Comparison of ENCODE assay signal across 14 mouse cellular contexts in the genomic region with DNA sequence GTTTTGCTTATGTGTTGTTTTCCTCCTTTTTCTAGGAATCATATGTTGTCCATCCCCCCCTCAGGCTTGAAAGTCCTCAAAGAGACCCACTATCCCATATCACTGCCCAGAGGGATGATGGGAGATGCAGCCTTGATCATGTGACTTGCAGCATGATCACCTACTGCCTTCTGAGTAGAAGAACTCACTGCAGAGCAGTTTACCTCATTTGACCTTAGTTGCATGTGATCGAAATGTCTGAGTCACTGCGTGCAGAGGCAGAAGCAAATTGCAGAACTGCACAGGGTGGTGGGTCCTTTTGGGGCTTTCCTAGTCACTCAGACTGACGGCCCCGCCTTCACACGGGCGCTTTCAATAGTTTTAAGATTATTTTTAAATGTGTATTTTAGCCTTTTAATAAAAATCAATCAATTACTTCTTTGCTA.
DNase-seq lines count a peak whose midpoint lies in the region; ATAC-seq and TF ChIP-seq lines count a peak whose summit lies in the region.
"Had no signal": no experiment of that assay in that cellular context is flagged by ENCODE, and none has a peak within 500 bp of the region (broad histone marks: within the 10 kb centered on the region; RNA-seq: fewer than 3 reads in every experiment).

No protein-coding gene starts in this region.

- peaks cover 49% of the 10 kb centered on the region for H3K4me1 ChIP-seq in cerebellum, adult 2 months (ENCODE audit: control insufficient read depth, insufficient read depth, low read length)
- peaks cover 14 to 32% of the 10 kb centered on the region in 2 experiments for H3K4me1 ChIP-seq in MEL (ENCODE audit: control insufficient read depth in 1 of 2, insufficient read depth in 2 of 2, low read length in 2 of 2)
- H3K4me1 ChIP-seq in midbrain, embryonic 10.5 days: no peaks in the 10 kb centered on the region; the same call in 1 of the 2 replicates
- H3K4me1 ChIP-seq in heart, embryonic 10.5 days: peaks cover 12% of the 10 kb centered on the region
- H3K4me1 ChIP-seq: stomach, embryonic 15.5 days had no signal

- no peak overlapping the region for H3K4me3 ChIP-seq in cerebellum, adult 2 months (replicated peaks; ENCODE audit: insufficient read depth, low read depth, low read length)
- peak overlapping the region; percentile 19 to 29 for H3K4me3 ChIP-seq in MEL (ENCODE audit: control insufficient read depth in 1 of 2, insufficient read depth in 1 of 2, low read depth in 2 of 2, low read length in 2 of 2)
- H3K4me3 ChIP-seq in midbrain, embryonic 10.5 days: no peak overlapping the region
- no peak overlapping the region for H3K4me3 ChIP-seq in heart, embryonic 10.5 days
- H3K4me3 ChIP-seq: embryonic facial prominence, embryonic 15.5 days; forebrain, embryonic 13.5 days; heart, embryonic 12.5 days; limb, embryonic 12.5 days; stomach, embryonic 15.5 days had no signal

- peak overlapping the region; percentile 43; the same call in 1 of the 2 replicates for H3K27ac ChIP-seq in cerebellum, adult 2 months (ENCODE audit: insufficient read depth, low read length)
- H3K27ac ChIP-seq in MEL (ENCODE audit: control insufficient read depth, low read depth, low read length): peak overlapping the region; percentile 98
- no peak overlapping the region for H3K27ac ChIP-seq in midbrain, embryonic 10.5 days (replicated peaks)
- H3K27ac ChIP-seq in heart, embryonic 10.5 days: no peak overlapping the region
- H3K27ac ChIP-seq: forebrain, embryonic 13.5 days; limb, embryonic 12.5 days; stomach, embryonic 15.5 days had no signal

- no peak for DNase-seq in cerebellum, adult 2 months
- no peak for DNase-seq in cerebellum, postnatal 25 days
- peak; percentile 93 for DNase-seq in MEL (ENCODE audit: low read depth, low spot score)
- DNase-seq in natural killer cell, adult 2 months (ENCODE audit: low spot score in 2 of 2): peak; percentile 19 to 64
- DNase-seq in Muller cell, postnatal 12 days (ENCODE audit: inconsistent ontology term): no peak
- no peak for DNase-seq in midbrain, embryonic 10.5 days (ENCODE audit: low spot score)
- DNase-seq in heart, embryonic 10.5 days (ENCODE audit: low spot score): no peak

- TF ChIP-seq POLR2A in cerebellum, adult 2 months (IDR thresholded peaks at IDR 0.05; ENCODE audit: borderline replicate concordance, insufficient read depth, low read length): no peak
- TF ChIP-seq POLR2A in MEL (IDR thresholded peaks at IDR 0.05; ENCODE audit: control insufficient read depth in 1 of 2, insufficient read depth in 1 of 2, low read depth in 1 of 2, low read length in 2 of 2, poor library complexity in 1 of 2): peak in 1 of 2 experiments; percentile 70; a peak in 2 of 4 replicates

- peak; percentile 68 for ATAC-seq in granulocyte monocyte progenitor cell, adult 5-6 weeks (replicated peaks; ENCODE audit: poor library complexity, severe bottlenecking)
- ATAC-seq: forebrain, embryonic 13.5 days had no signal

- peaks cover 4% of the 10 kb centered on the region; the same call in 1 of the 2 replicates for H3K79me2 ChIP-seq in MEL (ENCODE audit: control insufficient read depth, insufficient read depth, low read length, poor library complexity)

- 81% methylated on average over 6 of the region's 6 CpGs for WGBS in cerebellum, adult 2 months
- 95% methylated on average over 6 of the region's 6 CpGs for WGBS in midbrain, embryonic 10.5 days
- 97% methylated on average over 6 of the region's 6 CpGs for WGBS in heart, embryonic 10.5 days

- H3K27me3 ChIP-seq in cerebellum, adult 2 months (ENCODE audit: control insufficient read depth, insufficient read depth, low read length): no peaks in the 10 kb centered on the region
- no peaks in the 10 kb centered on the region for H3K27me3 ChIP-seq in MEL (ENCODE audit: control insufficient read depth in 1 of 2, insufficient read depth in 2 of 2, low read length in 2 of 2)
- H3K27me3 ChIP-seq in midbrain, embryonic 10.5 days (ENCODE audit: low read depth, poor library complexity, severe bottlenecking): no peaks in the 10 kb centered on the region
- H3K27me3 ChIP-seq in heart, embryonic 10.5 days (ENCODE audit: insufficient read depth, poor library complexity, severe bottlenecking): no peaks in the 10 kb centered on the region
- H3K27me3 ChIP-seq: embryonic facial prominence, embryonic 15.5 days; forebrain, embryonic 13.5 days; heart, embryonic 12.5 days; limb, embryonic 12.5 days; stomach, embryonic 15.5 days had no signal

- TF ChIP-seq EP300 in MEL (IDR thresholded peaks at IDR 0.05; ENCODE audit: low read depth in 1 of 2, low read length in 2 of 2): peak; percentile 73 to 75; a peak in 3 of 4 replicates

- no peak for TF ChIP-seq CTCF in cerebellum, adult 2 months (IDR thresholded peaks at IDR 0.05; ENCODE audit: borderline replicate concordance, insufficient read depth, low read depth, low read length)
- TF ChIP-seq CTCF in MEL (IDR thresholded peaks at IDR 0.05 in 2 of 3, conservative IDR thresholded peaks at IDR 0.05 in 1 of 3; ENCODE audit: control insufficient read depth in 1 of 3, insufficient read depth in 1 of 3, low read depth in 2 of 3, low read length in 3 of 3, poor library complexity in 1 of 3, severe bottlenecking in 1 of 3): no peak

- H3K9ac ChIP-seq in MEL (ENCODE audit: control insufficient read depth, low read depth, low read length, poor library complexity, severe bottlenecking): peak overlapping the region; percentile 74
- H3K9ac ChIP-seq: embryonic facial prominence, embryonic 15.5 days; forebrain, embryonic 13.5 days; heart, embryonic 12.5 days; limb, embryonic 12.5 days; lung, embryonic 14.5 days; stomach, embryonic 15.5 days had no signal

- peaks cover 0 to 19% of the 10 kb centered on the region in 2 experiments; a peak in 2 of 4 replicates for H3K36me3 ChIP-seq in MEL (ENCODE audit: control insufficient read depth in 1 of 2, insufficient read depth in 2 of 2, low read length in 2 of 2)
- H3K36me3 ChIP-seq in midbrain, embryonic 10.5 days: peaks cover 79% of the 10 kb centered on the region
- H3K36me3 ChIP-seq in heart, embryonic 10.5 days: peaks cover 61% of the 10 kb centered on the region

- no peaks in the 10 kb centered on the region for H3K9me3 ChIP-seq in MEL (replicated peaks; ENCODE audit: insufficient read depth, low read length)
- no peaks in the 10 kb centered on the region for H3K9me3 ChIP-seq in midbrain, embryonic 10.5 days (replicated peaks)
- no peaks in the 10 kb centered on the region for H3K9me3 ChIP-seq in heart, embryonic 10.5 days
- H3K9me3 ChIP-seq: embryonic facial prominence, embryonic 15.5 days; forebrain, embryonic 13.5 days; heart, embryonic 12.5 days; limb, embryonic 12.5 days; stomach, embryonic 15.5 days had no signal

- no peak for TF ChIP-seq RAD21 in MEL (IDR thresholded peaks at IDR 0.05; ENCODE audit: low read depth, low read length)

TF ChIP-seq in MEL, 35 proteins besides CTCF, POLR2A, EP300 and RAD21 (continues in another document):
- TF ChIP-seq ZKSCAN1 (IDR thresholded peaks at IDR 0.05; ENCODE audit: low read depth, low read length) (no peak), SMC3 (IDR thresholded peaks at IDR 0.05; ENCODE audit: low read depth, low read length) (0 out of 2 replicates have a peak, but pooled peaks have one; percentile 4), POLR2AphosphoS5 (IDR thresholded peaks at IDR 0.05; ENCODE audit: borderline replicate concordance, low read depth, low read length) (no peak), NRF1 (IDR thresholded peaks at IDR 0.05; ENCODE audit: insufficient read depth, low read depth, low read length, poor library complexity, severe bottlenecking) (no peak), ZMIZ1 (IDR thresholded peaks at IDR 0.05; ENCODE audit: low read depth, low read length) (peak; percentile 54; the same call in 1 of the 2 replicates), TAL1 (IDR thresholded peaks at IDR 0.05; ENCODE audit: low read length) (no peak), MXI1 (IDR thresholded peaks at IDR 0.05; ENCODE audit: low read depth, low read length) (peak; percentile 68; the same call in 1 of the 2 replicates), ETS1 (IDR thresholded peaks at IDR 0.05; ENCODE audit: low read depth, low read length) (peak; percentile 95), POLR2AphosphoS2 (IDR thresholded peaks at IDR 0.05; ENCODE audit: low read length) (peak; percentile 71; the same call in 1 of the 2 replicates), MYC (IDR thresholded peaks at IDR 0.05; ENCODE audit: low read depth, low read length) (peak; percentile 92), CHD2 (IDR thresholded peaks at IDR 0.05; ENCODE audit: low read length) (no peak), USF1 (IDR thresholded peaks at IDR 0.05; ENCODE audit: low read depth, low read length) (peak; percentile 97), MAFK (IDR thresholded peaks at IDR 0.05; ENCODE audit: borderline replicate concordance, low read depth, low read length) (0 out of 2 replicates have a peak, but pooled peaks have one; percentile 29), ELF1 (IDR thresholded peaks at IDR 0.05; ENCODE audit: low read depth, low read length) (no peak), ZC3H11A (IDR thresholded peaks at IDR 0.05; ENCODE audit: low read depth, low read length) (no peak), MAX (IDR thresholded peaks at IDR 0.05; ENCODE audit: low read length) (peak; percentile 91), KAT2A (conservative IDR thresholded peaks at IDR 0.05; ENCODE audit: low read depth, low read length) (peak; percentile 38; the same call in 1 of the 2 replicates), UBTF (IDR thresholded peaks at IDR 0.05; ENCODE audit: borderline replicate concordance, insufficient read depth, low read depth, low read length) (no peak), HCFC1 (IDR thresholded peaks at IDR 0.05; ENCODE audit: low read depth, low read length) (peak; percentile 75), USF2 (IDR thresholded peaks at IDR 0.05; ENCODE audit: borderline replicate concordance in 1 of 2, insufficient read depth in 1 of 2, low read depth in 1 of 2, low read length in 2 of 2) (peak in 1 of 2 experiments; percentile 89; a peak in 3 of 4 replicates), TCF12 (IDR thresholded peaks at IDR 0.05; ENCODE audit: low read depth, low read length) (peak; percentile 60; the same call in 1 of the 2 replicates), NELFE (IDR thresholded peaks at IDR 0.05; ENCODE audit: low read depth, low read length) (peak; percentile 19; the same call in 1 of the 2 replicates), SIN3A (IDR thresholded peaks at IDR 0.05; ENCODE audit: low read length) (peak; percentile 69; the same call in 1 of the 2 replicates), RCOR1 (IDR thresholded peaks at IDR 0.05; ENCODE audit: low read depth, low read length) (no peak; the same call in 1 of the 2 replicates), MAZ (IDR thresholded peaks at IDR 0.05; ENCODE audit: low read depth, low read length) (peak; percentile 62; the same call in 1 of the 2 replicates), GABPA (IDR thresholded peaks at IDR 0.05; ENCODE audit: low read depth, low read length) (no peak; the same call in 1 of the 2 replicates), E2F4 (IDR thresholded peaks at IDR 0.05; ENCODE audit: borderline replicate concordance, low read depth, low read length) (no peak), CHD1 (IDR thresholded peaks at IDR 0.05; ENCODE audit: low read depth, low read length) (peak; percentile 84)

Comparison
In these comparisons a context has a peak if more than half of its experiments do, and no peak if none do; other contexts are left out.
1. DNase-seq: peak in MEL (single experiment) and natural killer cell, adult 2 months (2 of 2); none in cerebellum, adult 2 months (0 of 2), cerebellum, postnatal 25 days (0 of 2), Muller cell, postnatal 12 days (single experiment), midbrain, embryonic 10.5 days (single experiment) and heart, embryonic 10.5 days (single experiment).
2. H3K27ac ChIP-seq: peak in cerebellum, adult 2 months (single experiment) and MEL (single experiment); none in midbrain, embryonic 10.5 days (single experiment) and heart, embryonic 10.5 days (single experiment).
3. H3K4me3 ChIP-seq: peak in MEL (2 of 2); none in cerebellum, adult 2 months (single experiment), midbrain, embryonic 10.5 days (single experiment) and heart, embryonic 10.5 days (single experiment).